ENCODE assay signal across 8 mouse cellular contexts in the genomic region with DNA sequence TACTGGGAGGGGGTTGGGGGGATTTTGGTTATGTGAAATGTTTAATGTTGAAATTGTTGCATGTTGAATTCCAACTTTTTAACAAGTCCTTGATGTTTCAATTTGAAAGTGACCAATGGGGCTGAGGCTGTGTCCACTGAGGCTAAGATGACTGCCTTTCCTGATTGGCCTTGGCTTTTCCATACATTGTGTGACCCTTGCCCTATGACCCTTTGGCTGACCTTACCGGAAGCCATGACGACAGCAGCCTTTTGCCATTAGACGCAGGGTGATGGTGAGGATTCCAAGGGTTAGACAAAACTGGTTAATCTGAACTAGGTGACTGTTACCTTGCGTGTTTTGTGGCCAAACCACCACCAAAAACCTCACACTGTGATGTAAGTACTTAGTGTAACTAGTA. TPM values are rescaled to one million over a fixed set of nuclear protein-coding genes. Genes with fewer than 3 reads are reported as not detected.
DNase-seq lines count a peak whose midpoint lies in the region; ATAC-seq lines count a peak whose summit lies in the region.

No protein-coding gene starts in this region.

- ATAC-seq in embryonic facial prominence, embryonic 11.5 days (replicated peaks; ENCODE audit: insufficient number of reproducible peaks, low FRiP score, low TSS enrichment, low read depth), result no peak
- ATAC-seq in kidney, embryonic 14.5 days (ENCODE audit: low FRiP score, low TSS enrichment), result no peak
- no peak for ATAC-seq in neural tube, embryonic 12.5 days (ENCODE audit: low FRiP score, low read depth)
- ATAC-seq in erythroid progenitor cell, adult 5-6 weeks (replicated peaks; ENCODE audit: low FRiP score, poor library complexity, severe bottlenecking), result no peak

- peak overlapping the region; percentile 98 for H3K4me3 ChIP-seq in embryonic facial prominence, embryonic 11.5 days (ENCODE audit: low read depth, low read length)
- peak overlapping the region; percentile 98 for H3K4me3 ChIP-seq in kidney, embryonic 14.5 days (ENCODE audit: low read length)
- H3K4me3 ChIP-seq in neural tube, embryonic 12.5 days, result peak overlapping the region; percentile 99

- H3K27ac ChIP-seq in embryonic facial prominence, embryonic 11.5 days (replicated peaks; ENCODE audit: low read depth, low read length), result no peak overlapping the region
- H3K27ac ChIP-seq in kidney, embryonic 14.5 days (ENCODE audit: low read depth, low read length), result no peak overlapping the region
- H3K27ac ChIP-seq in neural tube, embryonic 12.5 days, result no peak overlapping the region

- DNase-seq in cerebellum, adult 11-12 months, result peak; percentile 59
- DNase-seq in cerebellum, postnatal 4 days (ENCODE audit: low spot score in 2 of 2), result no peak
- peak; percentile 26 for DNase-seq in CD4-positive helper T cell, adult 2 months (ENCODE audit: low read depth, low spot score)
- DNase-seq in embryonic facial prominence, embryonic 11.5 days (ENCODE audit: low spot score), result peak; percentile 37
- no peak for DNase-seq in left cerebral cortex, adult 9 months (ENCODE audit: low spot score in 2 of 2)

- no peaks in the 10 kb centered on the region for H3K9me3 ChIP-seq in embryonic facial prominence, embryonic 11.5 days (replicated peaks; ENCODE audit: control insufficient read depth, low read length)
- no peaks in the 10 kb centered on the region for H3K9me3 ChIP-seq in kidney, embryonic 14.5 days (ENCODE audit: control insufficient read depth, low read length)
- H3K9me3 ChIP-seq in neural tube, embryonic 12.5 days, result no peaks in the 10 kb centered on the region

- H3K9ac ChIP-seq in embryonic facial prominence, embryonic 11.5 days (replicated peaks; ENCODE audit: low read length), result peak overlapping the region; percentile 100
- peak overlapping the region; percentile 100; the same call in 1 of the 2 replicates for H3K9ac ChIP-seq in kidney, embryonic 14.5 days (ENCODE audit: low read depth, low read length)
- no peak overlapping the region for H3K9ac ChIP-seq in neural tube, embryonic 12.5 days

- H3K27me3 ChIP-seq in embryonic facial prominence, embryonic 11.5 days (ENCODE audit: control insufficient read depth, insufficient read depth, low read length), result no peaks in the 10 kb centered on the region
- peaks cover 3% of the 10 kb centered on the region; the same call in 1 of the 2 replicates for H3K27me3 ChIP-seq in kidney, embryonic 14.5 days (ENCODE audit: control insufficient read depth, insufficient read depth, low read length)
- H3K27me3 ChIP-seq in neural tube, embryonic 12.5 days (replicated peaks), result no peaks in the 10 kb centered on the region

- H3K4me2 ChIP-seq in embryonic facial prominence, embryonic 11.5 days (ENCODE audit: low read depth, low read length), result peak overlapping the region; percentile 64
- H3K4me2 ChIP-seq in kidney, embryonic 14.5 days (replicated peaks; ENCODE audit: low read depth, low read length), result peak overlapping the region; percentile 69
- peak overlapping the region; percentile 80 for H3K4me2 ChIP-seq in neural tube, embryonic 12.5 days (replicated peaks)

- H3K36me3 ChIP-seq in embryonic facial prominence, embryonic 11.5 days (replicated peaks; ENCODE audit: control insufficient read depth, insufficient read depth, low read depth, low read length), result peaks cover 8% of the 10 kb centered on the region
- peaks cover 49% of the 10 kb centered on the region for H3K36me3 ChIP-seq in kidney, embryonic 14.5 days (ENCODE audit: control insufficient read depth, insufficient read depth, low read length)
- H3K36me3 ChIP-seq in neural tube, embryonic 12.5 days, result peaks cover 43% of the 10 kb centered on the region

- H3K4me1 ChIP-seq in embryonic facial prominence, embryonic 11.5 days (ENCODE audit: control insufficient read depth, insufficient read depth, low read length), result no peaks in the 10 kb centered on the region
- H3K4me1 ChIP-seq in kidney, embryonic 14.5 days (ENCODE audit: control insufficient read depth, insufficient read depth, low read length), result peaks cover 14% of the 10 kb centered on the region
- H3K4me1 ChIP-seq in neural tube, embryonic 12.5 days, result peaks cover 12% of the 10 kb centered on the region

- WGBS in embryonic facial prominence, embryonic 11.5 days, result 44% methylated on average over 4 of the region's 4 CpGs
- WGBS in kidney, embryonic 14.5 days, result 41% methylated on average over 4 of the region's 4 CpGs
- 48% methylated on average over 4 of the region's 4 CpGs for whole genome bisulfite sequencing in neural tube, embryonic 12.5 days

RNA-seq across cellular contexts. Expression of gene Srsf6, which starts 1.4 kb away (rescaled TPM):
- 301 and 327 TPM in 2 replicates for polyA plus RNA-seq in embryonic facial prominence, embryonic 11.5 days (2014; fragmentation: Nextera tagmentation; extraction: Ambion mirVana)
- polyA plus RNA-seq in kidney, embryonic 14.5 days (2014; fragmentation: Nextera tagmentation; extraction: Ambion mirVana), result 215 and 243 TPM in 2 replicates
- polyA plus RNA-seq in neural tube, embryonic 12.5 days (2016; fragmentation: Nextera tagmentation; extraction: Ambion mirVana), result 222 and 241 TPM in 2 replicates
- 102 and 149 TPM in 2 replicates for total RNA-seq in erythroid progenitor cell, adult 5-6 weeks (2015; ENCODE audit: low replicate concordance)
- 107 and 121 TPM in 2 replicates for total RNA-seq in erythroid progenitor cell, adult 5-6 weeks (2017; ENCODE audit: low replicate concordance)

RNA-seq across cellular contexts. Expression of gene L3mbtl1, which starts 10.6 kb away (rescaled TPM):
- polyA plus RNA-seq in embryonic facial prominence, embryonic 11.5 days (2014; fragmentation: Nextera tagmentation; extraction: Ambion mirVana), result 0.06 and 0.15 TPM in 2 replicates
- polyA plus RNA-seq in kidney, embryonic 14.5 days (2014; fragmentation: Nextera tagmentation; extraction: Ambion mirVana), result 0.07 TPM in 1 of 2 replicates, not detected in the other
- polyA plus RNA-seq in neural tube, embryonic 12.5 days (2016; fragmentation: Nextera tagmentation; extraction: Ambion mirVana), result 0.28 and 0.49 TPM in 2 replicates
- total RNA-seq in erythroid progenitor cell, adult 5-6 weeks (2015; ENCODE audit: low replicate concordance), result 0.36 TPM in 1 of 2 replicates, not detected in the other
- not detected in 2 replicates for total RNA-seq in erythroid progenitor cell, adult 5-6 weeks (2017; ENCODE audit: low replicate concordance)

RNA-seq across cellular contexts. Expression of gene Sgk2, which starts 54.4 kb away (rescaled TPM):
- not detected in 2 replicates for polyA plus RNA-seq in embryonic facial prominence, embryonic 11.5 days (2014; fragmentation: Nextera tagmentation; extraction: Ambion mirVana)
- 0.97 and 2.5 TPM in 2 replicates for polyA plus RNA-seq in kidney, embryonic 14.5 days (2014; fragmentation: Nextera tagmentation; extraction: Ambion mirVana)
- polyA plus RNA-seq in neural tube, embryonic 12.5 days (2016; fragmentation: Nextera tagmentation; extraction: Ambion mirVana), result 0.08 TPM in 1 of 2 replicates, not detected in the other
- total RNA-seq in erythroid progenitor cell, adult 5-6 weeks (2015; ENCODE audit: low replicate concordance), result not detected in 2 replicates
- not detected in 2 replicates for total RNA-seq in erythroid progenitor cell, adult 5-6 weeks (2017; ENCODE audit: low replicate concordance)

Comparison
In these comparisons a context has a peak if more than half of its experiments do, and no peak if none do; other contexts are left out.
1. DNase-seq: peak in cerebellum, adult 11-12 months (single experiment), CD4-positive helper T cell, adult 2 months (single experiment) and embryonic facial prominence, embryonic 11.5 days (single experiment); none in cerebellum, postnatal 4 days (0 of 2) and left cerebral cortex, adult 9 months (0 of 2).
2. Peak in every context shown above with its lines, with median percentiles within 50 percentile points of each other: H3K4me2 ChIP-seq and H3K4me3 ChIP-seq.